Mouse (Mus musculus): Measurements from ENCODE around the gene Serpinb9.
"Not testable (repeated sequence)": the region's sequence is repeated elsewhere in the genome, so short reads cannot be mapped to it uniquely, and the experiment has no call there.

Gene Serpinb9

DNA sequence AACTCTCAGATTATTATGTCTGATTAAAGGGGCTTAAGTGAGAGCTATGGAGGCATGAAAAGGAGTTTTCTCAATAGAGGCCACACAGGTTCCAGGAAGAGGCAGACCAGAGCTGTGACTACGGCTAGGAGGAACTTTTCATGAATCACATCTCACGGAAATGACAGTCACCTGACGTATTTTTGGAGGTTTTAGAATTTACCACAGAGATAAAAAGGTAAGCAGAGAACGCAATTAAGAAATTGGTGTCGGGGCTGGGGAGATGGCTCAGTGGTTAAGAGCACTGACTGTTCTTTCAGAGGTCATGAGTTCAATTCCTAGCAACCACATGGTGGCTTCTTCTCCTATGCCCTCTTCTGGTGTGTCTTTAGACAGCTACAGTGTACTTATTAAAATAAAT, 1.7 kb upstream of the Serpinb9 start:
- DNase-seq (ENCODE audit: low read depth, low spot score) = no peak

- no peak for DNase-seq (ENCODE audit: low read depth, low spot score)
Observed at GRCm38 (mm10) chr13:33003523-33004413, 718 bp downstream of the Serpinb9 start.

DNA sequence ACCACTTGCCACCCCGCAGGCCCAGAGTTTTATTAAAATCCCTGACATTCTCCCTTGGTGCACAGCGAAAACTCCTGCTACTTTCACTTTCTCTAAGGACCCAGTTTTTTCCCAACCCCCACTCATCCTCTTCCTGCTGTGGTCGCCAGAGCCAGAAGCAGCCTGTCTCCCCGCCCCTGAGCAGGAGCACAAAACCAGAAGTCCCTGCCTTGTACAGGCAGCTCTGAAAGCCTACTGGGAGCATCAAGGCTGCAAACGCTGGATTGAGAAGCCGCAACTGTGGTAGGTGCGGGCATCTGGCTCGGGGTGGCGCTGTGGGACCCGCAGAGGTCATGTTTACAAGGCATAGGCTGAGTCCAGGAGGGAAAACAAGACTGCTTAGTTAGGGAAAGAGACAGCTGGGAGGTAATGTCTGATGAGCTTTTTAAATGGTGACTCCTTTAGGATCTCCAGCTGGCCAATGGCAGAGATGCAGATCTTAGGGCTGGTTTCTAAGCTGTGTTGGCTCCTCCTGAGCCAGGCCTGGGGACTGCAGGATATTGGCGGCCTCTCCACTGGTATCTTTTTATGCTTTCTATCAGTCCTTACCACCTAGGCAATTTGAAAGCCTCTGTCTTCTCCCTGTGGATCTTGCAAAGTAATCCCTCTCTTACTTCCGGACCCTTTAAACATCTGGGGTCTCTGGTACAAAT, 1.5 kb downstream of the Serpinb9 start:
- DNase-seq (ENCODE audit: low read depth, low spot score) = peak; percentile 84

- DNase-seq (ENCODE audit: low read depth, low spot score) = no peak
Observed at GRCm38 (mm10) chr13:33005501-33006075, 2.5 kb downstream of the Serpinb9 start.

DNA sequence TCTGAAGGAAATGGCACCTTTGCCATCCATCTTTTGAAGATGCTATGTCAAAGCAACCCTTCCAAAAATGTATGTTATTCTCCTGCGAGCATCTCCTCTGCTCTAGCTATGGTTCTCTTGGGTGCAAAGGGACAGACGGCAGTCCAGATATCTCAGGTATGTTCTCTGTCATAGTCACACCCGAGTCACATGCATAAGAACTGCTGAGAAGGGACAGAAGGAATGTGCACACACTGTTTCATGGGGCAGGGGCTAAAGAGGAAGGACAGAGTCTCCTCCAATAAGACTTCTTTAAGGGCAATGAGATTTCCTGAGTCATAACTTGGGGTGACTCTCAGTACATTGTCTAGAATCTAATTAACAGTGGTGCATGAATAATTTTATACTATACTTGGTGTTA, 3.5 kb downstream of the Serpinb9 start:
- no peak for DNase-seq (ENCODE audit: low read depth, low spot score)

DNA sequence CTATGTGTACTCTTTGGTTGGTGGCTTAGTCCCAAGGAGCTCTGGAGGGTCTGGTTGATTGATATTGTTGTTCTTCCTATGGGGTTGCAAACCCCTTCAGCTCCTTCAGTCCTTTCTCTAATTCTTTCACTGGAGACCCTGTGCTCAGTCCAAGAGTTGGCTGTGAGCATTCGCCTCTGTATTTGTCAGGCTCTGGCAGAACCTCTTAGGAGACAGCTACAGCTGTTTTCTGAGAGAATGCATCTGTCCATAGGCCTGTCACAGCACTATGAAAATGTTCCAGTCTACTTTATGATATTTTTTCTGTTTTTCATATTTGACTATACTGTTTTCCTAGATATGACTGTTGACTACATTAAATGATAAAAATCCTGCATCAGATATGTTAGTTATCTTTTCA, 9.3 kb downstream of the Serpinb9 start:
- no peak for DNase-seq (ENCODE audit: low read depth, low spot score)

DNA sequence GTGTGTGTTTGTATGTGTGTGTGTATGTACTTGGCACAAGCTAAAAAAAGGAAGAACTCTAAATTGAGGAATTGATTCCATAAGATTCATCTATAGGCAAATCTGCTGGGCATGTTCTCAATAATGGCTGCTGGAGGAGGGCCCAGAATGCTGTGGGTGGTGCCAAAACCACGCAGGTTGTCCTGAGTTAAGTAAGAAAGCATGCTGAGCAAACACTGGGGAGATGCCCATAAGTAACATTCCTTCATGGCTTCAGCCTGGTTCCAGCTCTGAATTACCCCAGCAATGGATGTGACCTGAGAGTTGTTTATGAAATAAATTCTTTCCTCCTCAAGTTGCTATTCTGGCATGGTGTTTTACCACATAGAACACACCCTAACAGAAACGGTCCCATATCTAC, 10.2 kb downstream of the Serpinb9 start:
- DNase-seq (ENCODE audit: low read depth, low spot score) = no peak

DNA sequence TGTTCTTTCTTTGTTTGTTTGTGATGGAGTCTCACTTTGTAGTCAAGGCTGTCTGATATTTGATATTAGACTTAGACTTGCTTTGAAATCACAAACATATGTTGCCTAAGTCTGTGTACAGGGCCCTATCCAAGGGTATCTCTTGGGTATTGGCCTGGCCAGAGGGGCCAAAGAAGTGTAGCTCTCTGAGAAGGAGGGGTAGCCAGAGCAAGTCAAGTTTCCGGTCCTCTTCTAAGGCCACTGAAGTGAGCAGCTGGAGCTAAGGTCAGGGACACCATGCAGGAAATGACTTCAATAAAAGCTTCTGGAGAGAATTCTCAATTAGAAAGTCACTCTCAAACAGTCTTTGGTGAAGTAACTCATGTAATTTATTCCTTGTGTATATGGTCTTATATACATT, 19.3 kb downstream of the Serpinb9 start:
- DNase-seq (ENCODE audit: low read depth, low spot score) = no peak

DNA sequence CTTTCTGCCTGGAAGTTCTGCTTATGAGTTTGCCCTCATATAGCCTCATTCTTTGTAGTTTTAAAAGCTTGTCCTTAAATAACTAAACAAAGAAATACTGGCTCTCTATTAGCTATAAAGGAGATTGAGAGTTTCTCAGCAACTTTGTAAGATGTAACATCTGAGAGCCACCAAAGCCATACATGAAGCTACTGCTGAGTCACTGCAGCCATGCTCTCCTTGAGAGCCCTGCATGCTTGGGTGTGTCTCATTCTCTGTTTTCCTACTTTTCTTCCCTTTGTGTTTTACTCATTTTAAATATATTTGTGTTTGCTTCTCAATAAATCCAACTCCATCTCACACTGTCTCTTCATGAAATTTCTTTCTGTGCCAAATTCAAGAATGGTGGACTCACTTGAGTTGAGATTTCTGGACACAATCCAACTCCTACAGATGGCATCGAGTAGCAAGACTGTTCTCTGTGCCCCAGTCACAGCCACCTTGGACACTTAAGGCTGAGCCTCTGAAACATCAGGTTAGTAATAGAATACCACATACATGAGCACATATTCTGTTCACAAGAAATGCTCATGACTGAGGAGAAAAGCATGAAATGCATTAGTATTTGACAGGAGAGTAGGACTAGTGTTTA, 23.5 kb downstream of the Serpinb9 start:
- no peak for DNase-seq (ENCODE audit: low read depth, low spot score)

GRCm38 (mm10) chr13:33027244-33027643, 24.2 kb downstream of the Serpinb9 start, which contains the start of gene Serpinb9b:
TSS of gene Serpinb9b (plus strand) at chr13:33027416.
- DNase-seq (ENCODE audit: low read depth, low spot score) = no peak

GRCm38 (mm10) chr13:33028146-33028545, 25.1 kb downstream of the Serpinb9 start:
- no peak for DNase-seq (ENCODE audit: low read depth, low spot score)

DNA sequence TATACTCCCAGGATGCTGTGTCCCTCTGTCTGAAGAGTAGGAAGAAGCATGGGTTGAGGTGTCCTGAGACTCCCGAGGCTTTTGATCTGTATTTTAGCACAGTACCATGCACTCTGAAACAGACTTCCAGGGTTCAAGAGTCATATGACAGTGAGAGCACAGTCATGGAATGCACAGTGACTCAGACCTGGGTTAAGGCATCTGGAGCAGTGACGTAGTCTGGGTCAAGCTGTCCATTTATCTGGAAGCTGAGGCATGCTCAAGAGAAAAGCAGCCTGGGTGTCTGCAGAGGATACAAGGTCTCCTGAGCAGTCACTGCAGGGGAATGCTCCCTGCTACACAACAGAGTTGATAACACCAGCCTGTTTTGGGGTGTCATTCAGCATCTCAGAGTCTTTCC, 25.5 kb downstream of the Serpinb9 start:
- DNase-seq (ENCODE audit: low read depth, low spot score) = no peak

DNA sequence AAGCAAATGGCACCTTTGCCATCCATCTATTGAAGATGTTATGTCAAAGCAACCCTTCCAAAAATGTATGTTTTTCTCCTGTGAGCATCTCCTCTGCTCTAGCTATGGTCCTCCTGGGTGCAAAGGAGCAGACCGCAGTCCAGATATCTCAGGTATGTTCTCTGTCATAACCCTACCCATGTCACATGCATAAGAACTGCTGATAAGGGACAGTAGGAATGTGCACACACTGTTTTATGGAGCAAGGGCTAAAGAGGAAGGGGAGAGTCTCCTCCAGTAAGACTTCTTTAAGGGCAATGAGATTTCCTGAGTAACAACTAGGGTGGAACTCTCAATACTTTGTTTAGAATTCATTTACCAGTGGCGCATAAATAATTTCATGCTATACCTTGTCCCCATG, 26.4 kb downstream of the Serpinb9 start:
- not testable (repeated sequence) for DNase-seq (ENCODE audit: low read depth, low spot score)

DNA sequence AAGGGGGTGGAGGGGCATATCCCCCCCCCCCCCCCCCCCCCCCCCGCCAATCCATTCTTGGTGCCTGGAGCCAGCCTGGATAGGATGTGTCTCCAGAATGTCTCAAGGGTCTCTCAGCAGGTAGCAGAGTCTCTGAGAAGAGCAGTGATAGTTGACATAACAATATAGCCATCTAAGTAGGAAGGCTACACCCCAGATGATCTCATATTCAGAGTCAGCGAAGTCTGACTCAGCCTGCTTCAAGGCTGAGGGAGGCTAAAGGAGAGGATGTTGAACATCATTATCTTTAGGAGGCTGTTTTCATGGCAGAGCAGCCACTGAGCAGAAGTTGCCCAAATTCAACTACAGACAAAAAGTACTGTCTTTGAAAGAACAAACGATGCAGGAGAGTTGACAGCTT, 27.2 kb downstream of the Serpinb9 start:
- no peak for DNase-seq (ENCODE audit: low read depth, low spot score)

DNA sequence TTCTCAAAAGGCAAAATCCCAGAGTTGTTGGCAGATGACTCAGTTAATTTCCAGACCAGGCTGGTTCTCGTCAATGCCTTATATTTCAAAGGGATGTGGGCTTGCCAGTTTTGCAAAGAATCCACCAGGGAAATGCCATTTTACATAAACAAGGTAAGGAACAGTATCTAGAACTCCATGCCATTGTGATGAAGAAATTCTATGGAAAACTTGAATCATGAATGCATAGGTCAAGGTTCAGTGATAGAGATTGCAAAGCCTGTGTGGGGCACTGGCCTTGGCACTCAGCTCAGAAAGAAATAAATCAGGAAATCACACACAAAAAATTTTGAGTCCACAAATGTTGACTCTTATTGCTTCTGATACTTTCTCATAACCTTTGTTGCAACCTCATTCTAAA, 32.5 kb downstream of the Serpinb9 start:
- no peak for DNase-seq (ENCODE audit: low read depth, low spot score)

GRCm38 (mm10) chr13:33043542-33043941, 40.5 kb downstream of the Serpinb9 start:
- no peak for DNase-seq (ENCODE audit: low read depth, low spot score)

- DNase-seq (ENCODE audit: low read depth, low spot score) = no peak
Observed at GRCm38 (mm10) chr13:33047234-33047633, 44.2 kb downstream of the Serpinb9 start.

DNA sequence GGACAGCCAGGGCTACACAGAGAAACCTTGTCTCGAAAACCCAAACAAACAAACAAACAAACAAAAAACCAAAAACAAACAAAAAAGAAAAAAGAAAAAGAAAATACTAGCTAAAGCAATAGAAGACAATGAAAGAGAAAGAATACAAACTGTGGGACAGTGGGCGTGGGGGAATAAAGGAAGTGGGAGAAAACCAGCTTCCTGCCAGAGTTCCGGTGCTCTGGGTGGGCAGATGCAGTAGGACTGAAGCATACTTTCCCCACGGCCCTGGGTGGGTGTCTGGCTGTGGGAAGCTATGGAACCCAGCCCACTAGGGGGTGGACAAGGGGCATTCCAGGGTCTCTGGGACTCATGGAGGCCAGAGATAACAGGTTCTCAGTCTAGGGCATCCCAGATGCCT, 45.1 kb downstream of the Serpinb9 start:
- no peak for DNase-seq (ENCODE audit: low read depth, low spot score)

GRCm38 (mm10) chr13:33051697-33052096, 48.6 kb downstream of the Serpinb9 start:
- DNase-seq (ENCODE audit: low read depth, low spot score) = no peak

DNA sequence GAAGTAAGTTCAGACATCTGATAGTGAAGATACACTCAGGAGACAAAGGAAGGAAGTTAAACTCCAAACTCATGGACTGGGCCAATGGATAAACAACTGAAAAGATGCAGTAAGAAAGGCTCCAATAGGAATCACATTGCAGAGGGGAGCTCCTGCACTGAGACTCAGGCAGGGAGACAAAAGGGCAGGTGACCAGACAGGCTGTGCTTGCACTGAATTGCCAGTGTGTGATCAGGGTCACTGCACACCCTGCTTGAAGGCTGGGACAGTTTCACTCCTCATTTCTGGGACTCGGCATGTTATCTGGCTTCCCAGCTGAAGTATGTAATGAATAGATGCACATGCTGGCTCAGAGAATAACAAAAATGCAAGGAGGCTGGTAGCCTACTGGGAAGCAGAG, 60.0 kb downstream of the Serpinb9 start:
- no peak for DNase-seq (ENCODE audit: low read depth, low spot score)

Data from skeletal muscle tissue, adult 2 months (tissue).